ENCODE assay signal across 24 mouse cellular contexts in genomic region chr7:6262984-6263383, GRCm38 (mm10). TPM values are rescaled to one million over a fixed set of nuclear protein-coding genes. Genes with fewer than 3 reads are reported as not detected.
"Had no signal": no experiment of that assay in that cellular context is flagged by ENCODE, and none has a peak within 500 bp of the region (broad histone marks: within the 10 kb centered on the region; RNA-seq: fewer than 3 reads in every experiment).

No protein-coding gene starts in this region.

- H3K4me2 ChIP-seq: neural tube, embryonic 13.5 days; neural tube, embryonic 15.5 days; stomach, embryonic 15.5 days had no signal

- H3K36me3 ChIP-seq: neural tube, embryonic 13.5 days; neural tube, embryonic 15.5 days; stomach, embryonic 15.5 days had no signal

- H3K9me3 ChIP-seq: neural tube, embryonic 13.5 days; neural tube, embryonic 15.5 days; stomach, embryonic 15.5 days had no signal

- H3K9ac ChIP-seq: neural tube, embryonic 13.5 days; neural tube, embryonic 15.5 days; stomach, embryonic 15.5 days had no signal

- H3K27ac ChIP-seq: neural tube, embryonic 13.5 days; neural tube, embryonic 15.5 days; stomach, embryonic 15.5 days; stomach, postnatal 0 days had no signal

- H3K27me3 ChIP-seq: neural tube, embryonic 13.5 days; neural tube, embryonic 15.5 days; stomach, embryonic 15.5 days had no signal

- DNase-seq: retina, postnatal 1 day; right cerebral cortex, adult 18-20 months; right cerebral cortex, postnatal 14 days; right cerebral cortex, postnatal 25 days; right cerebral cortex, postnatal 4 days; spleen, adult 18-20 months; thymus, adult 18-20 months; thymus, adult 2 months; thymus, postnatal 14 days; thymus, postnatal 25 days; thymus, postnatal 36 days; thymus, postnatal 4 days had no signal

- H3K4me3 ChIP-seq: neural tube, embryonic 13.5 days; neural tube, embryonic 15.5 days; stomach, embryonic 15.5 days had no signal

- H3K4me1 ChIP-seq: neural tube, embryonic 13.5 days; neural tube, embryonic 15.5 days; stomach, embryonic 15.5 days had no signal

RNA-seq across cellular contexts. Expression of gene Epp13, which starts 10.5 kb away (rescaled TPM):
- total RNA-seq: neutrophil, adult 5-6 weeks had no signal
- polyA plus RNA-seq: neural tube, embryonic 13.5 days; neural tube, embryonic 14.5 days; neural tube, embryonic 15.5 days; small intestine, adult 2 months; spleen, adult 2 months; stomach, embryonic 14.5 days; stomach, embryonic 15.5 days; stomach, embryonic 16.5 days; stomach, postnatal 0 days; thymus, adult 2 months; urinary bladder, adult 2 months had no signal

RNA-seq across cellular contexts. Expression of gene Zscan5b, which starts 40.9 kb away (rescaled TPM):
- total RNA-seq: neutrophil, adult 5-6 weeks had no signal
- polyA plus RNA-seq: neural tube, embryonic 13.5 days; neural tube, embryonic 14.5 days; neural tube, embryonic 15.5 days; small intestine, adult 2 months; spleen, adult 2 months; stomach, embryonic 14.5 days; stomach, embryonic 15.5 days; stomach, embryonic 16.5 days; stomach, postnatal 0 days; thymus, adult 2 months; thymus, postnatal 0 days; urinary bladder, adult 2 months had no signal
